Mouse (Mus musculus) lung, postnatal 4 days (tissue): Measurements from ENCODE around the gene Hhex.

Source experiments
- DNase-seq, 2 experiments: peaks; one replicate each; pipeline ENCODE4 v3.0.0; 2021

Hhex gene

GRCm38 (mm10) chr19:37455528-37455927, 20.9 kb downstream of the Hhex start:
- DNase-seq = no peak

DNA sequence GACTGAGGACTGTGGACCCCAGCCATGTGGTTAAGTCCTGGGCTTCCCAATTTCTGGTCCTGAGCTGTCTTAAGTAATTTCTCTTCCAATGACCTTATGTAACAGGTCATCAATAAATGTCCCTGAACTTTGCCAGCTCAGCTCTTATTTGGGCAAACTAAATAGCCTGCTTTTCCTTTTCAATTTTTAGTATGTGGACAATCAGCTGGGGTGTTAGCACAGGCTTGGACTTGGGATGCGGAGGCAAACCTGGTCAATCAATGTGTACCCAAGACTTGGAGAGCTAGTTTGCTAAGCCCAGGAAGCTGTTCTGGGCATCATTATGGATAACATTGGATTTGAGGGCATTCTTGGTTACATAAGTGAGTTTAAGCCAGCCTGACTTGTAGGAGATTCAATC, 21.4 kb downstream of the Hhex start:
- DNase-seq = no peak

GRCm38 (mm10) chr19:37458013-37458412, 23.4 kb downstream of the Hhex start:
- DNase-seq = no peak

GRCm38 (mm10) chr19:37466403-37466802, 31.8 kb downstream of the Hhex start:
- DNase-seq = no peak

GRCm38 (mm10) chr19:37466978-37467377, 32.4 kb downstream of the Hhex start:
- no peak for DNase-seq

- DNase-seq = no peak
Observed at GRCm38 (mm10) chr19:37468841-37469566, 34.4 kb downstream of the Hhex start.

DNA sequence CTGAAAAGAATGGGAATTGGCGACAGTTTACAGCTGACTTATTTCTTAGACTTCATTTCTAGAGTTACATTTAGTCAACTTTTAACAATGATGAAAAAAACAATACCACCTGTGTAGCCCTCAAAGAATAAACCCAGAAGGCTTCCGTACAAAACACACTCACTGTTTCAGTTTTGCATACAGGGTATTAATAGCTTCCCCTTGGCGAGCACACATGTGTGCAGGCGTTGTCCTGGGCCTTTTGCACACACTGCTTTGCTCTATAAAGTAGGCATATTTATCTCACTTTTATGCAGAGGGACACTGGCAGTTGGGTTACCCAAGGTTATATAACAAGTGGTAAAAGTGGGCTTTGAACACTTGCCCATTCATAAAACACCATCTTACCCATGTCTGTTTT, 37.1 kb downstream of the Hhex start:
- no peak for DNase-seq

GRCm38 (mm10) chr19:37472589-37472988, 38.0 kb downstream of the Hhex start:
- DNase-seq = no peak

DNA sequence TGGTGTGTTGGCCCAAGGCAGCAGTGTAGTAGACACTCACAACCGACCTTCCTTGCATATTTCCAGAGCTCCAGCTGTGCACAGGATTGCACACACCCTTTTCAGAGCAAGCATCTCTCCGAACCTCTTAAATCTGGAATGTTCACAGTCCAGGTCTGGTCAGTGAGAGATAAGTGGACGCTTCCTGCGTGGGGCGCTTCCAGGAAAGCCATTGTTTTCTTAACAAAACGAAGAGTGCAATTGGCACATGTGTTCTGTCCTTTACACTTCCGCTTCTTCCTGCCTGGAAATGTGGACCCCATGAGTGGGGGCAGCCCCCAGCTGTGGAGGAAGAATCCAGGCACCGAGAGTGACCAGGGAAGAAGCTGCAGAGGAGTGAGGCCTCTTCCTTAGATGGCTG, 47.1 kb downstream of the Hhex start:
- DNase-seq = peak; percentile 39 to 74

- DNase-seq = peak; percentile 35 to 50
Observed at GRCm38 (mm10) chr19:37482556-37483187, 48.1 kb downstream of the Hhex start.

DNA sequence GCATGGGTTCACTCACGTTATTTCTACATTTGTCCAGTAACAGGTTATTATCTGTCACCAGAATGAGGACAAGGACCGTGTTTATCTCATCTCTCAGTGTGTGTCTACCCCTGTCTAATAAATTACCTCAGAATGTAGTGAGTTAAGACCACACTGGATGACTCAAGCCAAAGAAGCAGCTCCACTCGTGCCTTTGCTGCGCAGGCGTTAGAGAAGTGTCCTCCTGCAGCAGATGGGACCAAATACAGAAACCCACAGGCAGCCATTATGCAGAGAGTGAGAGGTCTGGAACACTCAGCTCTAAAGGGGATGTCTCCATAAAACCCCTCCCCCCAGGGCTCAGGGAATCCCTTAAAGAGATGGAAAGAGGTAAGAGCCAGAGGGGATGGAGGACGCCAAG, 50.2 kb downstream of the Hhex start:
- no peak for DNase-seq

DNA sequence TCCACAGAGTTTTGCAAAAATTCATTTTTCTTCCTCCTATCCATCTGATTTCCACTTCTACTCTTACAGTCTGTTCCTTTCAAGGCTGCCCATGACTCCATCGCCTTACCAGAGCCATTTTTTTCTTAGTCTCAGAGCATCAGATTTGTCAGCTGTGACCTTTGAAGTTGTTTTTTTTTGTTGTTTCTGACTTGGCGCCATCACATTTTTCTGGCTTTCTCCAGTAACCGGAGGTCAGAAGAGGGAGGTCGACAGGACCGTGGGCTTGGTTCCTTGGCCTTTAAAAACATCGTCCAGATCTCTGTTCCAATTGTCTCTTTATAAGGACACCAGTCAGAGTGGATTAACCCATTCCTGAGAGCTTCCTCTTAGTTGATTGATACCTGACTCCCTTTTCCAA, 52.2 kb downstream of the Hhex start:
- DNase-seq = no peak

DNA sequence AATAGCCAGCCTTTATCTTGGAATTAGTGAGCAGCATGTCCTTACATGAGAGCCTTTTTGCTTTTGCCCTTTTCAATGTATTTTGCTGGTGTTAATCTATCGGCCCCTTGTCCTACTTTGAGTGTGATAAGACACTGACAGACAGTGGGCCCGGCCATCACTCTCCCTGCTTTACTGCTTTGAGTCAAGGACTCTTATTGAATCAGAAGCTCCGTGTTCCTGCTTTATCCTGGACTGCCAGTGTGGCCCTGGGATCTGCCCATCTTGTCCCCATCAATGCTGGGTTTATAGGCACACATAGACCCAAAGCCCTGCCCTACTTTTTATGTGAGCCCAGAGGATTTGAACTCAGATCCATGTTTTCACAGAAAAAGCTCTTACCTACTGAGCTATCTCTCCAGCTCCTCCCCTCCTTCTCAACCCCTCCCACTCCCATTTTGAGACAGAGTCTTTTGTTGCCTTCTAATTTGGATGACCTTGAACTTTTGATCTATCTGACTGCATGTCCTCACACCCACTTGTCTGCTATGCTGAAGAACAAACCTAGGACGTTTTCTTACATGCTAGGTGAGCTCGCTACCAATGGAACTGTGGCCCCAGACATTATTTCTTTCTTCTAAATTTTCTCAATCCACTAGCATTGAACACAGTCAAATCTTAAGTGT, 53.3 kb downstream of the Hhex start:
- no peak for DNase-seq

GRCm38 (mm10) chr19:37488608-37489262, 54.1 kb downstream of the Hhex start:
- no peak for DNase-seq
